In the genomic region with DNA sequence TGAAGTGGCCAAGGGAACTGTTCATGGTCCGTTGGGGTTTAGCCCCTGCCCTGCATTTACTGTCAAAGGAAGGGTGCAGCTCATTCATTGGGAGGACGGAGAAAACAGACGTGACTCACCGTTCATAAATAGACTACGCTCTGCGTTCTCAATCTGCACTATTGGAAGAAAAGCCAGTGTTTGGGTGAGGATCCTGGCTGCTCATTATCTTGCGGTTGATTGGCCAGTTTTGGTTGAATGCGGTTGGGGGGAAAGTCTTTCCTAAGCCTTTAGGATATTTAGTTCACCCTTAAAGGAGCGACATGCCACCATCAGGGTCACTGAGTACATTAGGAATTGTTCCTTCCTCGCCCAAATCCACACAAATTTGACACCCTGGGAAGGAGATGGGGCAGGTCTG, we compare ENCODE assay signal across 7 mouse cellular contexts. TPM values are rescaled to one million over a fixed set of nuclear protein-coding genes. Genes with fewer than 3 reads are reported as not detected.
DNase-seq lines count a peak whose midpoint lies in the region; ATAC-seq lines count a peak whose summit lies in the region.

No protein-coding gene starts in this region.

- 14% methylated on average over 10 of the region's 10 CpGs for WGBS in neural tube, embryonic 11.5 days
- 7% methylated on average over 10 of the region's 10 CpGs for WGBS in embryonic facial prominence, embryonic 14.5 days
- WGBS in limb, embryonic 11.5 days = 19% methylated on average over 10 of the region's 10 CpGs
- 5% methylated on average over 10 of the region's 10 CpGs for WGBS in stomach, embryonic 16.5 days

- peak overlapping the region; percentile 84 for H3K4me3 ChIP-seq in neural tube, embryonic 11.5 days (ENCODE audit: low read depth, low read length)
- H3K4me3 ChIP-seq in embryonic facial prominence, embryonic 14.5 days (ENCODE audit: low read depth, low read length) = peak overlapping the region; percentile 90
- peak overlapping the region; percentile 84 for H3K4me3 ChIP-seq in limb, embryonic 11.5 days (ENCODE audit: low read depth, low read length)
- peak overlapping the region; percentile 95 for H3K4me3 ChIP-seq in stomach, embryonic 16.5 days (replicated peaks; ENCODE audit: low read length)

- no peak overlapping the region for H3K27ac ChIP-seq in neural tube, embryonic 11.5 days (ENCODE audit: low read depth, low read length)
- H3K27ac ChIP-seq in embryonic facial prominence, embryonic 14.5 days (replicated peaks; ENCODE audit: low read depth, low read length) = no peak overlapping the region
- no peak overlapping the region for H3K27ac ChIP-seq in limb, embryonic 11.5 days (replicated peaks; ENCODE audit: low read depth, low read length)
- H3K27ac ChIP-seq in stomach, embryonic 16.5 days (ENCODE audit: low read length) = peak overlapping the region; percentile 49

- peak overlapping the region; percentile 81 for H3K4me2 ChIP-seq in neural tube, embryonic 11.5 days (ENCODE audit: low read depth)
- H3K4me2 ChIP-seq in embryonic facial prominence, embryonic 14.5 days (ENCODE audit: low read depth, low read length) = peak overlapping the region; percentile 85
- H3K4me2 ChIP-seq in limb, embryonic 11.5 days (ENCODE audit: low read depth, severe bottlenecking) = peak overlapping the region; percentile 80
- H3K4me2 ChIP-seq in stomach, embryonic 16.5 days (ENCODE audit: low read depth, low read length) = peak overlapping the region; percentile 82

- DNase-seq in neural tube, embryonic 11.5 days (ENCODE audit: low spot score) = no peak
- no peak for DNase-seq in neural tube, embryonic 10.5 days (ENCODE audit: extremely low spot score, low spot score)
- DNase-seq in embryonic facial prominence, embryonic 14.5 days (ENCODE audit: low spot score) = no peak
- DNase-seq in limb, embryonic 11.5 days (ENCODE audit: low spot score) = no peak
- no peak for DNase-seq in left cerebral cortex, adult 11 months (ENCODE audit: low spot score)
- DNase-seq in adrenal gland, postnatal 36 days = no peak

- H3K27me3 ChIP-seq in neural tube, embryonic 11.5 days (ENCODE audit: control insufficient read depth, insufficient read depth, low read length) = no peaks in the 10 kb centered on the region
- H3K27me3 ChIP-seq in embryonic facial prominence, embryonic 14.5 days (replicated peaks; ENCODE audit: control insufficient read depth, insufficient read depth, low read length) = no peaks in the 10 kb centered on the region
- no peaks in the 10 kb centered on the region for H3K27me3 ChIP-seq in limb, embryonic 11.5 days (ENCODE audit: control insufficient read depth, insufficient read depth, low read length)
- H3K27me3 ChIP-seq in stomach, embryonic 16.5 days (ENCODE audit: control insufficient read depth, insufficient read depth, low read length) = no peaks in the 10 kb centered on the region

- peak overlapping the region; percentile 75 for H3K9ac ChIP-seq in neural tube, embryonic 11.5 days (ENCODE audit: low read length)
- peak overlapping the region; percentile 86 for H3K9ac ChIP-seq in embryonic facial prominence, embryonic 14.5 days (ENCODE audit: low read depth, low read length)
- peak overlapping the region; percentile 81 for H3K9ac ChIP-seq in limb, embryonic 11.5 days (ENCODE audit: low read length)
- H3K9ac ChIP-seq in stomach, embryonic 16.5 days (ENCODE audit: low read length) = peak overlapping the region; percentile 91

- peaks cover 14% of the 10 kb centered on the region for H3K4me1 ChIP-seq in neural tube, embryonic 11.5 days (ENCODE audit: control insufficient read depth, insufficient read depth, low read length)
- peaks cover 12% of the 10 kb centered on the region for H3K4me1 ChIP-seq in embryonic facial prominence, embryonic 14.5 days (ENCODE audit: control insufficient read depth, insufficient read depth, low read length)
- peaks cover 5% of the 10 kb centered on the region for H3K4me1 ChIP-seq in limb, embryonic 11.5 days (ENCODE audit: control insufficient read depth, insufficient read depth, low read length)
- peaks cover 18% of the 10 kb centered on the region for H3K4me1 ChIP-seq in stomach, embryonic 16.5 days (ENCODE audit: control insufficient read depth, insufficient read depth, low read length)

- no peaks in the 10 kb centered on the region for H3K9me3 ChIP-seq in neural tube, embryonic 11.5 days (ENCODE audit: control insufficient read depth, low read length)
- H3K9me3 ChIP-seq in embryonic facial prominence, embryonic 14.5 days (ENCODE audit: control insufficient read depth, low read length) = no peaks in the 10 kb centered on the region
- H3K9me3 ChIP-seq in limb, embryonic 11.5 days (ENCODE audit: control insufficient read depth, low read length) = no peaks in the 10 kb centered on the region
- no peaks in the 10 kb centered on the region for H3K9me3 ChIP-seq in stomach, embryonic 16.5 days (replicated peaks; ENCODE audit: control insufficient read depth, low read length)

- ATAC-seq in neural tube, embryonic 11.5 days (ENCODE audit: insufficient read depth, low FRiP score, low TSS enrichment) = no peak
- ATAC-seq in embryonic facial prominence, embryonic 14.5 days (ENCODE audit: low read depth) = no peak
- ATAC-seq in limb, embryonic 11.5 days (ENCODE audit: insufficient number of reproducible peaks, low FRiP score, low TSS enrichment, low read depth) = no peak
- no peak for ATAC-seq in stomach, embryonic 16.5 days (ENCODE audit: insufficient read depth, low FRiP score)

- H3K36me3 ChIP-seq in neural tube, embryonic 11.5 days (ENCODE audit: control insufficient read depth, insufficient read depth, low read length) = no peaks in the 10 kb centered on the region
- H3K36me3 ChIP-seq in embryonic facial prominence, embryonic 14.5 days (ENCODE audit: control insufficient read depth, insufficient read depth, low read length) = no peaks in the 10 kb centered on the region
- no peaks in the 10 kb centered on the region for H3K36me3 ChIP-seq in limb, embryonic 11.5 days (ENCODE audit: control insufficient read depth, insufficient read depth, low read length)
- H3K36me3 ChIP-seq in stomach, embryonic 16.5 days (ENCODE audit: control insufficient read depth, insufficient read depth, low read length) = no peaks in the 10 kb centered on the region

RNA-seq across cellular contexts. Expression of a gene that starts 5.4 kb away (rescaled TPM):
- polyA plus RNA-seq in neural tube, embryonic 11.5 days (2014; fragmentation: Nextera tagmentation; extraction: Ambion mirVana) = 45.6 and 48.2 TPM in 2 replicates
- polyA plus RNA-seq in embryonic facial prominence, embryonic 14.5 days (2014; fragmentation: Nextera tagmentation; extraction: Ambion mirVana) = 34.6 TPM in 2 replicates
- 33.0 and 33.8 TPM in 2 replicates for polyA plus RNA-seq in limb, embryonic 11.5 days (2014; fragmentation: Nextera tagmentation; extraction: Ambion mirVana)
- 19.6 and 21.6 TPM in 2 replicates for polyA plus RNA-seq in stomach, embryonic 16.5 days (2015; fragmentation: Nextera tagmentation; extraction: Ambion mirVana)
- total RNA-seq in adrenal gland, postnatal 36 days (2021) = 10 to 100 TPM; 18.3 to 22.5 TPM

RNA-seq across cellular contexts. Expression of a gene that starts 20.3 kb away (rescaled TPM):
- 0.34 and 0.37 TPM in 2 replicates for polyA plus RNA-seq in neural tube, embryonic 11.5 days (2014; fragmentation: Nextera tagmentation; extraction: Ambion mirVana)
- polyA plus RNA-seq in embryonic facial prominence, embryonic 14.5 days (2014; fragmentation: Nextera tagmentation; extraction: Ambion mirVana) = 3.0 and 4.1 TPM in 2 replicates
- polyA plus RNA-seq in limb, embryonic 11.5 days (2014; fragmentation: Nextera tagmentation; extraction: Ambion mirVana) = 0.41 TPM in 2 replicates
- polyA plus RNA-seq in stomach, embryonic 16.5 days (2015; fragmentation: Nextera tagmentation; extraction: Ambion mirVana) = 17.8 and 20.3 TPM in 2 replicates
- total RNA-seq in adrenal gland, postnatal 36 days (2021) = under 1 TPM; 0.13 to 0.23 TPM
